ENCODE assay signal across 13 mouse cellular contexts in genomic region chr4:109659571-109659970, GRCm38 (mm10).
"Had no signal": no experiment of that assay in that cellular context is flagged by ENCODE, and none has a peak within 500 bp of the region (broad histone marks: within the 10 kb centered on the region; RNA-seq: fewer than 3 reads in every experiment).

No protein-coding gene starts in this region.

- H3K27ac ChIP-seq: kidney, postnatal 0 days; layer of hippocampus, adult 2 months; liver, embryonic 13.5 days had no signal

- ATAC-seq: midbrain, embryonic 16.5 days had no signal

- H3K4me3 ChIP-seq: layer of hippocampus, adult 2 months; liver, embryonic 13.5 days; myocyte had no signal

- H3K9ac ChIP-seq: liver, embryonic 13.5 days had no signal

- H3K4me2 ChIP-seq: liver, embryonic 13.5 days; midbrain, embryonic 11.5 days had no signal

- DNase-seq: kidney, postnatal 25 days; layer of hippocampus, adult 9-11 months; liver, embryonic 13.5 days; lung, adult 2 months; lung, postnatal 14 days; lung, postnatal 4 days; thymus, adult 18-20 months; thymus, postnatal 36 days had no signal

- H3K9me3 ChIP-seq: liver, embryonic 13.5 days had no signal
